Mouse (Mus musculus) embryonic facial prominence, embryonic 15.5 days (tissue): Measurements from ENCODE around the gene Qtrt1. TPM values are rescaled to one million over a fixed set of nuclear protein-coding genes. Genes with fewer than 3 reads are reported as not detected.

Source experiments
- ATAC-seq: fragments of 200-750 bp; cut with Nextera tagmentation; 2 replicates; pipeline ENCODE4 v1.8.0; 2017; ENCODE audit warnings: low read depth, moderate TSS enrichment; ENCODE audit not compliant: insufficient number of reproducible peaks, low FRiP score, low TSS enrichment
- H3K27ac ChIP-seq: fragments of 300-500 bp; sonication (generic); replicated peaks from 2 replicates; pipeline ENCODE4 v1.5.1; 2015; ENCODE audit warnings: mild to moderate bottlenecking, inconsistent platforms
- H3K27me3 ChIP-seq: fragments of 300-500 bp; sonication (generic); 2 replicates; pipeline ENCODE4 v1.6.1; 2015; ENCODE audit warnings: inconsistent platforms
- H3K36me3 ChIP-seq: fragments of 300-500 bp; sonication (generic); 2 replicates; pipeline ENCODE4 v1.6.1; 2015; ENCODE audit warnings: mild to moderate bottlenecking, inconsistent platforms
- H3K4me1 ChIP-seq: fragments of 300-500 bp; sonication (generic); 2 replicates; pipeline ENCODE4 v1.6.1; 2015; ENCODE audit warnings: inconsistent platforms
- H3K4me2 ChIP-seq: fragments of 300-500 bp; sonication (generic); replicated peaks from 2 replicates; pipeline ENCODE4 v1.6.1; 2015; ENCODE audit warnings: mild to moderate bottlenecking, inconsistent platforms
- H3K4me3 ChIP-seq: fragments of 300-500 bp; sonication (generic); replicated peaks from 2 replicates; pipeline ENCODE4 v1.5.1; 2015; ENCODE audit warnings: mild to moderate bottlenecking, inconsistent platforms
- H3K9ac ChIP-seq: fragments of 300-500 bp; sonication (generic); 2 replicates; pipeline ENCODE4 v1.6.1; 2015; ENCODE audit warnings: inconsistent platforms
- H3K9me3 ChIP-seq: fragments of 300-500 bp; sonication (generic); replicated peaks from 2 replicates; pipeline ENCODE4 v1.6.1; 2016; ENCODE audit warnings: inconsistent platforms
- WGBS: fragments of 180-500 bp; shearing (Covaris S2); methylation state at CpG from one replicate; pipeline ENCODE4 v1.1.7; 2015; 5-methylcytosine and 5-hydroxymethylcytosine counted together
- polyA plus RNA-seq: library from polyadenylated mRNA; unstranded; fragments of >200 nt; fragmentation: Nextera tagmentation; extraction: Ambion mirVana; gene quantifications from 2 replicates; pipeline ENCODE4 v1.2.1, GENCODE M21; 2015

Gene Qtrt1
- polyA plus RNA-seq, 1 experiment from 2014 or later = 47.5 TPM

GRCm38 (mm10) chr9:21392646-21393175, 18.9 kb upstream of the Qtrt1 start:
- ATAC-seq = no peak
- WGBS = 86% methylated on average over 10 of the region's 10 CpGs
- H3K4me1 ChIP-seq = no peaks in the 10 kb centered on the region
- H3K27ac ChIP-seq = no peak overlapping the region
- H3K36me3 ChIP-seq = peaks cover 92% of the 10 kb centered on the region
- no peak overlapping the region for H3K4me3 ChIP-seq
- no peaks in the 10 kb centered on the region for H3K9me3 ChIP-seq
- no peak overlapping the region for H3K9ac ChIP-seq
- H3K4me2 ChIP-seq = no peak overlapping the region
- H3K27me3 ChIP-seq = no peaks in the 10 kb centered on the region

- Histone ChIP-seq H3K36me3 (peaks cover 95% of the 10 kb centered on the region), H3K27me3 (no peaks in the 10 kb centered on the region), H3K9ac (no peak overlapping the region), H3K4me2 (no peak overlapping the region), H3K4me3 (no peak overlapping the region), H3K4me1 (no peaks in the 10 kb centered on the region), H3K27ac (no peak overlapping the region), H3K9me3 (no peaks in the 10 kb centered on the region)
- 87% methylated on average over 3 of the region's 3 CpGs for WGBS
- no peak for ATAC-seq
Observed at GRCm38 (mm10) chr9:21395692-21396091, 15.9 kb upstream of the Qtrt1 start.

- H3K9ac ChIP-seq = no peak overlapping the region
- WGBS = 90% methylated on average over 3 of the region's 3 CpGs
- no peaks in the 10 kb centered on the region for H3K4me1 ChIP-seq
- peaks cover 95% of the 10 kb centered on the region for H3K36me3 ChIP-seq
- H3K9me3 ChIP-seq = no peaks in the 10 kb centered on the region
- ATAC-seq = no peak
- H3K27me3 ChIP-seq = no peaks in the 10 kb centered on the region
- no peak overlapping the region for H3K27ac ChIP-seq
- H3K4me3 ChIP-seq = no peak overlapping the region
- H3K4me2 ChIP-seq = no peak overlapping the region
Observed at GRCm38 (mm10) chr9:21397170-21397569, 14.5 kb upstream of the Qtrt1 start.

- H3K4me2 ChIP-seq = no peak overlapping the region
- no peak overlapping the region for H3K4me3 ChIP-seq
- 93% methylated on average over 9 of the region's 9 CpGs for WGBS
- H3K27ac ChIP-seq = no peak overlapping the region
- ATAC-seq = no peak
- no peaks in the 10 kb centered on the region for H3K27me3 ChIP-seq
- no peaks in the 10 kb centered on the region for H3K4me1 ChIP-seq
- peaks cover 94% of the 10 kb centered on the region for H3K36me3 ChIP-seq
- no peaks in the 10 kb centered on the region for H3K9me3 ChIP-seq
- no peak overlapping the region for H3K9ac ChIP-seq
Observed at GRCm38 (mm10) chr9:21401042-21401441, 10.6 kb upstream of the Qtrt1 start.

- Histone ChIP-seq H3K27ac (no peak overlapping the region), H3K36me3 (peaks cover 90% of the 10 kb centered on the region), H3K4me1 (no peaks in the 10 kb centered on the region), H3K9ac (no peak overlapping the region), H3K27me3 (no peaks in the 10 kb centered on the region), H3K4me2 (no peak overlapping the region), H3K4me3 (no peak overlapping the region), H3K9me3 (no peaks in the 10 kb centered on the region)
- WGBS = 80% methylated on average over 11 of the region's 11 CpGs
- ATAC-seq = no peak
Observed at GRCm38 (mm10) chr9:21402764-21403253, 8.8 kb upstream of the Qtrt1 start.

DNA sequence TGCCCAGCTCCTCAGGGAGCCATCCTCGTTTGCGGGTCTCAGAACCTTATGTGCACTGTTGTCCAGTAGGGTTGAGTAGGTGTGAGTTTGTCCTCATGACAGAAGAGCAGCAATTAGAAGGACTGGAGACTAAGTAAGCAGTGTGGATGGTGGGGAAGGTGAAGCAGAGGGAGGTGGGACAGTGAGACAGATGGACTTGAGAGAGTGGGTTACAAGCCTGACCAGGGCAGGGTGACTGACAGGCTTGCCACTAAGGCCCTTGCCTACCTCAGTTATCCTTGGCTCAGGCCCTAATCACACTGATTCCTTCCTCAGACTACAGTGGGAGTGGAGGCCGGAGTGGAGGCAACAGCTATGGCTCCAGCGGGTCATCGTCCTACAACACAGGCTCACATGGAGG, 7.9 kb upstream of the Qtrt1 start:
- no peaks in the 10 kb centered on the region for H3K9me3 ChIP-seq
- no peak overlapping the region for H3K9ac ChIP-seq
- no peak overlapping the region for H3K27ac ChIP-seq
- no peaks in the 10 kb centered on the region for H3K27me3 ChIP-seq
- no peak for ATAC-seq
- peaks cover 80% of the 10 kb centered on the region for H3K36me3 ChIP-seq
- no peak overlapping the region for H3K4me3 ChIP-seq
- 92% methylated on average over 5 of the region's 5 CpGs for WGBS
- no peak overlapping the region for H3K4me2 ChIP-seq
- H3K4me1 ChIP-seq = no peaks in the 10 kb centered on the region

- Histone ChIP-seq H3K9ac (no peak overlapping the region), H3K27ac (no peak overlapping the region), H3K4me1 (no peaks in the 10 kb centered on the region; the same call in 1 of the 2 replicates), H3K4me2 (no peak overlapping the region), H3K9me3 (no peaks in the 10 kb centered on the region), H3K36me3 (peaks cover 63% of the 10 kb centered on the region), H3K27me3 (no peaks in the 10 kb centered on the region), H3K4me3 (no peak overlapping the region)
- WGBS = 61% methylated on average over 4 of the region's 4 CpGs
- ATAC-seq = no peak
Observed at GRCm38 (mm10) chr9:21405525-21405924, 6.1 kb upstream of the Qtrt1 start.

GRCm38 (mm10) chr9:21407951-21408350, 3.7 kb upstream of the Qtrt1 start:
- Histone ChIP-seq H3K9me3 (no peaks in the 10 kb centered on the region), H3K4me1 (peaks cover 13% of the 10 kb centered on the region), H3K9ac (no peak overlapping the region), H3K36me3 (peaks cover 41% of the 10 kb centered on the region), H3K27ac (no peak overlapping the region), H3K27me3 (no peaks in the 10 kb centered on the region), H3K4me3 (no peak overlapping the region), H3K4me2 (no peak overlapping the region)
- WGBS = 8% methylated on average over 4 of the region's 4 CpGs
- ATAC-seq = no peak

DNA sequence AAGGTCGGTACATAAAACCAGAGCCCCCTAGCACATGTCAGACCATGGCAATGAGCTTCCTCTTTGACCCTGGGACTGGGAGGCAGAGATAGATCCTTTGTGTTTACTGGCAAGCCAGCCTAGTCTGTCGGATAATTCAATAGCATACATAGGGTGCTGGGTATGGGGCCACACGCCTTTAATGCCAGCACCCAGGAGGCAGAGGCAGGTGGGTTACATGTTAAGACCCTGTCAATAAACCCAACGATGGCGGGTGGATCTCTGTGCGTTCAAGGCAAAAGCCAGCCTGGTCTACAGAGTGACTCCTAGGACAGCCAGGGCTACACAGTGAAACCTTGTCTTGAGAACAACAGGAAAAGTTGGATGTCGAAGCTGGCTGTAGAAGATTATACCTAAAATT, 3.0 kb upstream of the Qtrt1 start:
- H3K9ac ChIP-seq = no peak overlapping the region
- peaks cover 35% of the 10 kb centered on the region for H3K36me3 ChIP-seq
- no peak overlapping the region for H3K4me2 ChIP-seq
- no peaks in the 10 kb centered on the region for H3K9me3 ChIP-seq
- H3K27ac ChIP-seq = no peak overlapping the region
- no peaks in the 10 kb centered on the region for H3K27me3 ChIP-seq
- H3K4me1 ChIP-seq = peaks cover 15% of the 10 kb centered on the region
- no peak overlapping the region for H3K4me3 ChIP-seq
- ATAC-seq = no peak
- WGBS = 73% methylated on average over 7 of the region's 7 CpGs

DNA sequence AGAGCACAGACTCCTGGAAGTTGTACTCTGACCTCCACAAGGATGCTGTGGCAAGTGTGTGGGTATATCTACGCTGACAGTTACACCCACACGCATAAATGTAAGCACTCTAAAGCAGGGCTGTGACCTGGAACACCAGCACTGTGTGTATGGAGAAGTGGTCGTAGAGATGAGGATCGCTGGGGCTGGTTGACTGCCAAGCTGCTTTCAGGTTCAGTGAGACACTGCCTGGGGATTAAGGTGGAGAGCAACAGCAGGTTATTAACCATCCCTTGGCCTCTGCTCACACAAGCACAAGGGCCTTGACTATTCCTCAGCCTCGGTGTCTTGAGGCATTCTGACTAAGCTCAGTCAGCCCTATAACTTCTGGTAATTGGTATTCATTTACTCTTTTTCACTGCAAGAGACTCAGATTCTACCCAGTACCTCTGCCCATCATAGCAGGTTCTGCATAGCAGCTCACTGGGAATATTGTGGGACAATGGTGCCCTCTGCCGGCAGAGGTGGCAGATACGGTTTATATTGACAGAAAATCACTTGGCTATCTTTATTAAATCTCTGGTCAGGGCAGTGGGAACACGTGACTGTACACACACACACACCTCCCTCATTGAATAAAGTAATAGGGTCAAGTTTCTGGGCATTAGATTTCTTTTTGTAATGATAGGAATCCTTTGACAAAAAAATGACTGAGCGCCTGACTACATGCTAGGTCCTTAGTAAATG, 1.9 kb upstream of the Qtrt1 start:
- ATAC-seq = no peak
- Histone ChIP-seq H3K36me3 (peaks cover 26% of the 10 kb centered on the region), H3K4me2 (no peak overlapping the region), H3K4me3 (no peak overlapping the region), H3K27me3 (no peaks in the 10 kb centered on the region), H3K4me1 (peaks cover 15% of the 10 kb centered on the region), H3K9ac (no peak overlapping the region), H3K27ac (no peak overlapping the region), H3K9me3 (no peaks in the 10 kb centered on the region)
- 33% methylated on average over 9 of the region's 9 CpGs for WGBS

- WGBS = 92% methylated on average over 2 of the region's 2 CpGs
- H3K4me3 ChIP-seq = no peak overlapping the region
- H3K27me3 ChIP-seq = no peaks in the 10 kb centered on the region
- H3K36me3 ChIP-seq = peaks cover 51% of the 10 kb centered on the region
- H3K4me2 ChIP-seq = no peak overlapping the region
- H3K9me3 ChIP-seq = no peaks in the 10 kb centered on the region
- no peak overlapping the region for H3K9ac ChIP-seq
- H3K27ac ChIP-seq = no peak overlapping the region
- no peak for ATAC-seq
- H3K4me1 ChIP-seq = 0 out of 2 replicates have a peak, but pooled peaks cover 2% of the 10 kb centered on the region
Observed at GRCm38 (mm10) chr9:21417866-21418265, 6.2 kb downstream of the Qtrt1 start.

DNA sequence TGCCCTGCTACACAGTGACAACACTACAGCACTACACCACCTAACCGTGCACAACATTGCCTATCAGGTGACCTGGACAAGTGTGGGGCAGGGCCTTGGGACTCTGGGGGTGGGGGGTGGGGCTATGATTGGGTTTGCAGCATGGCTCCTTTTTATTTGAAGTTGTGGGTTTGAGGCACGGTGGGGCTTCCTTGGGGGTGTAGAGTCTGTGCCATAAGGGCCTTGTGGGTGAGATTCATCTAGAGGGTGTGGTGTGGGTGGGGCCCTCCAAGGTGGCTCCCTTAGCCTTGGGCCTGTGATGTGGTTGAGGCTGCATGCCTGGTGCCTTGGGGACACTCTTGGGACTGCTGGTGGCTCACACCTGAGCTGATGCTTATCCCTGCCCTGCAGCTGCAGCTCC, 8.0 kb downstream of the Qtrt1 start:
- H3K4me2 ChIP-seq = no peak overlapping the region
- no peaks in the 10 kb centered on the region for H3K27me3 ChIP-seq
- 87% methylated on average over 2 of the region's 2 CpGs for WGBS
- no peak for ATAC-seq
- peaks cover 50% of the 10 kb centered on the region for H3K36me3 ChIP-seq
- no peak overlapping the region for H3K27ac ChIP-seq
- no peaks in the 10 kb centered on the region for H3K9me3 ChIP-seq
- H3K4me1 ChIP-seq = no peaks in the 10 kb centered on the region
- no peak overlapping the region for H3K4me3 ChIP-seq
- no peak overlapping the region for H3K9ac ChIP-seq
